Mouse (Mus musculus) C2C12 (cell line): ENCODE results near the gene Tfap2a.

ENCODE experiments used
- CTCF ChIP-seq: IDR thresholded peaks from one replicate; pipeline ENCODE4 v1.5.1; 2011; ENCODE audit not compliant: control insufficient read depth, insufficient read depth, insufficient read length
- MAX ChIP-seq: IDR thresholded peaks from one replicate; pipeline ENCODE4 v1.6.1; 2011; ENCODE audit warnings: mild to moderate bottlenecking, control low read depth
- MYOD1 ChIP-seq: IDR thresholded peaks from one replicate; pipeline ENCODE4 v1.6.1; 2011; ENCODE audit warnings: low read depth; ENCODE audit not compliant: control insufficient read depth, insufficient read length
- USF1 ChIP-seq: IDR thresholded peaks from one replicate; pipeline ENCODE4 v1.6.1; 2011; ENCODE audit warnings: low read depth, mild to moderate bottlenecking, control low read depth, moderate library complexity

GRCm38 (mm10) chr13:40757995-40758394 is 19.8 kb upstream of the Tfap2a start:
- TF ChIP-seq MAX (no peak), CTCF (no peak), MYOD1 (no peak), USF1 (no peak)
